Mouse (Mus musculus) adrenal gland, adult 18-20 months (tissue): Measurements from ENCODE around the gene Rbms1. TPM values are rescaled to one million over a fixed set of nuclear protein-coding genes. Genes with fewer than 3 reads are reported as not detected.

ENCODE experiments used
- DNase-seq, 2 experiments: peaks; one replicate each; pipeline ENCODE4 v3.0.0; 2021 to 2022; ENCODE audit warnings: low spot score in 2 of 2
- total RNA-seq, 2 experiments: library from RNA; stranded (reverse); gene quantifications; 1 replicate in 1 of 2; 2 replicates in 1 of 2; pipeline ENCODE4 v1.2.3; 2021

Rbms1 gene
- total RNA-seq, 2 experiments from 2014 or later = 43.4 to 51.9 TPM

DNA sequence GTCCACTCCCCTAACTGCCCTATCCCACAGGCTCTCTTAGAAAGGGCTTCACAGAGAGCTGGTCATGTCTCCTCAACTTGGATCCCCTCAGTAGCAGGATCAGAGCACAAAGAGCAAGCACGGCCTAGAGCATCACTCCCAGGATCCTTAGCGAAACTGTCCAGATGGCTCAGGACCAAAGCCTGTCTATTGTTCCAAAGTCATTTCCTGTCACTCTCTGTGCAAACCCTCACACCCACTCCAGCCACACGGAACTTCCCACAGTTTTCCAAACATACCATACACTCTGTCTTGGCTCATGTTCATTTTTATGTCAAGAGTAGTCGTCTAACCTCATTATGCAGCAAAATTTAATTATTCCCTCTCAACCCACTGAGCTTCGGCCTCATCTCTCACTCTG, 40.6 kb downstream of the Rbms1 start:
- DNase-seq = no peak

DNA sequence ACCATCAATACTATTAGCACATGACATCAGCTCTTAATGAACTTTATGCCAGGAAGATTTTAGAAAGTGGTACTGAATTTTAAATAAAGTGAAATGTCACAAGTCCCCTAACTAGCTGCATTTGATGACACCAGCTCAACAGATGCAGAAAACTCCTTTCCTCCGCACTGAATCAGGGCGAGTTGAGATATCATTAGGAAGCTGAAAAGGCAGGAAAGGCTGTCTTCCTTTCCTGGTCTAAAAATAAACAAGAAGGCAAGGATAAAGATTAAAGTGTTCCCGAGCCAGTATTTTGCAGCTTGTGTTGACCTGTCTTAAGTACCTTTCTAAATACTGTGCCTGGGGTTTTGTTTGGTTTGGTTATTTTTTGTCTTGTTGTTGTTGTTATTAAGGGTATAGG, 42.9 kb downstream of the Rbms1 start:
- no peak for DNase-seq

DNA sequence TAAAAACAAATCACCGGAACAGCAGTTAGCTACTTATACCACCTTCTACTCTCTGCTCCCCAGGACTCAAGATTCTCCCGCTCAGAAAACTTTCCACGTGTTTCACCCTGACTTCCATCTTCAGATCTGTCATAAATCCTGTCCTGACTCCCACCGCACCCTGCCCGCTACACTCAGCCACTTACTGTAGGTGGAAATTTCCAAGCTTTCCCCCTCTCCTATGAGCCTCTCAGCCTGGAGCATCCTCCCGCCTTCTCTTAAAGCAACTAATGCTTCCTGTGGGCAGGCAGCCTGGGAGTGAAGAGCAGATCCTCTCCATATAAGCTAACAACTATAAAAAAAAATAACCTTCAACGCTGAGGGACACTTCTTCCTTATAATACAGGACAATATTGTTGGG, 44.6 kb downstream of the Rbms1 start:
- no peak for DNase-seq

DNA sequence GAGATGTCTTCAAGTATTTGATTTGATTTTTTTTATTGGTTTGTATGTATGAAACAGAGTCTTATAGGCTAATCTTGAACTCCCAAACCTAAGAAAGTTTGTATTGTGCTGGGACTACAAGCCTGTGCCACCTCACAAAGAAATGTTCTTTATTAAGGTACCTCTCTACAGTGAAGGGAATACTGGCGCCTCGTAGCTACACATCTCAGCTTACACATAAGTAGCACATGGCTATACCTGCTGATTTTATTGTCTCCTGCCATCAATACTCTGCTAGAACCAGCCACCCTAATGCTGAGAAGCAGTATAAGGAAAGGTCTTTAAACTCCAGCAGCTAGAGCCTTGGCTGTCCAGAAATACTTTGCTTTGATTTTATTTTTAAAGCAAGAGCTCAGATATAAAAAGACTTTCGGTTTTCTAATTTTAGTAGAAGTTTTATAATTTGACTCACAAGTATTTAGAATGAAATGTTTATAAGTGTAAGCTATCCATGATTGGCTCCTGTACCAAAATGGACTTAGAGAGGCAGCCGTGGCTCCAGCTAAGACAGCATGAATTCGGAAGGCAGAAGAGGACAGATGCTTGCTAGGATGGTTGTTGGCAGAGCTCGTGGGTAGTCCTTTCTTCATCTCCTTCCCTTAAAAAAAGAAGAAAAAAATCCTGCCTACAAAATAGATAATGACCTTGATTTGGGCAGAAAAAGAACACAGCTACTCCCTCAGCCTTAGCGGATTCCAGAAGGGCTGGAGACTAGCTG, 48.3 kb downstream of the Rbms1 start:
- no peak for DNase-seq

DNA sequence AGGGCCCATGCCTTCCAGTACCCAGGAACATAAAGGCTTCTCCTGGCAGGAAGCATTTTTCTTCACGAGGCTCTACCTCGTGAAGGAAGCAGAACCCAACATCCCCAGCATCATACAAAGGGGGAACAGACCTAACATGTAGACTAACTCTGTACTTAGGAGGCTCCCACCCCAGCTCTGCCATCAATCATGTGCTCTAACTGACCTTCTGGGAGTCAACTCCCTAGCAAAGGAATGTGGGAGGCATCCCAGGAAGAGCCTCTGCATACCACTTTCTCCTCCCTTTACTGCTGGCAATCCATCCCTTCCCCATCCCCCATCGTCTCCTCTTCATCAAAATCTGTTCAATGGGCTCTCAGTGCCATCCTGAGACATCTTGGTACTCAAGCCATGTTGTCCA, 49.7 kb downstream of the Rbms1 start:
- DNase-seq = no peak

DNA sequence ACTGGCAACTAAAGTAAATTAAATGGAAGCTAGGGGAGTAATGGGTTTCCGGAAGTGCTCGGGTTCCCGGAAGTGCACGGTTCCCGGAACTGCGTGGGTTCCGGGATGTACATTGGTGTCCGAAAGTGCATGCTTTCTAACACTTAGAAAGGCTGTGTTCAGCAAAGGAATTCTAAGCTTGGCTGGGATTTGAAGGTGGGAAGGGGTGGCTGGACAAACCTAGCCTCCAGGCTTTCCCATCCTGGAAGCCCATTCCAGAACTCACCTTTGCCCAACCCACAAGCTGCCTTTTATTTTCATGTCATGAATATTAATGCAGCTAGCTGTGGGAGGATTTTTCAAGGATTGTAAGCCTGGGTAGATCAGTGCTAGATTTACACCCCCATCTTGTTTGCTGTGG, 51.3 kb downstream of the Rbms1 start:
- no peak for DNase-seq

DNA sequence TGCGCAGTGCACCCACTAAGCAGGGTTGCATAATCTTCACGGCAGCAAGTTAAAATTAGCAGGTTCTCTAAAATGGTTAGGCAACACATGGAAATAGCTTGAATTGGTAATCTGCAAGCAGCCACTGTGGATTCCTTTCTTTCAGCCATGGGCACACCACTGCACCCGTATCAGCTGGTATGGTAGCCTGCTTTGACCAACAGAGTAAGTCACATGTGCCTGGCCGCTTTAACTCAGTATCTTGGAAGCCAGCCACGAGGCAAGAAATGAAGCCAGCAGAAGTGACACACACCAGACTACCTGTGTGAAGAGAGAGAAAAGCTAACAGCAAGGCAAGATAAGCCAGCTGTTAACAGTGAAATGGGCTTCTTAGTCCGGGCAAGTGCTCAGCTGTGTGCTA, 52.2 kb downstream of the Rbms1 start:
- DNase-seq = peak; percentile 29 to 30

DNA sequence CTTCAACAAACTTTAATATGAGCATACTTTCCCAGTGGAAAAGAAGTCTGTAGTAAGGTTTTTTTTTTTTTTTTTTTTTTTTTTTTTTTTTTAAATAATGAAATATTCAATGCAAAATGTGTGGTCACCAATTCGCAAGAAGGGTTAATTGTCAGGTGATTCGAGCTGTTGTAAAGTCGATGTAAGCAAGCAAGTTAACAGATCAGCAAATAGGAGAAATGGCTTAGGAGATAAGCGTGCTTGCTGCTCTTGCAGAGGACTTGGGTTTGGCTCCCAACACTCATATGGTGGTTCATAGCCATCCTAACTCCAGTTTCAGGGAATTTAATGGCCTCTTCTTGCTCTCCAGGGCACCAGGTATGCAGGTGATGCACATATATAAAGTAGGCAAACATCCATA, 54.4 kb downstream of the Rbms1 start:
- no peak for DNase-seq

DNA sequence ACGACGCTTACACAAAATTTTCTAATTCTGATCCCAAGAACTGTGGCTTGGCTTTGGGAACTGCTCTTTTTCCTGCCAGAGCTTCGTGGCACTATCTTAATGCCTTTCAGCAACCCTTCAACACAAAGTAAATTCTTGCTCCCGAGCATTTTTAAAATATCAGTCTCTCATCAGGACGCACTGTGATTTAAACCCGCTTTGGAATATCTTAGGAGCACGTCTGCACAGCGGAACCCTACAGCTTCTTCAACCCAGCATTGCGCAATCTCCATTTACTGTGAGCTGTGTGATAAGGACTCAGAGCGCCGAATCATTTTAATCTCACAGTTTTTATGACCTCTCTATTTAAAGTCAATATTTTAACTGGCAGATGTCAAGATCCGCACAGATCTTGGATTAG, 54.9 kb downstream of the Rbms1 start:
- DNase-seq = no peak

DNA sequence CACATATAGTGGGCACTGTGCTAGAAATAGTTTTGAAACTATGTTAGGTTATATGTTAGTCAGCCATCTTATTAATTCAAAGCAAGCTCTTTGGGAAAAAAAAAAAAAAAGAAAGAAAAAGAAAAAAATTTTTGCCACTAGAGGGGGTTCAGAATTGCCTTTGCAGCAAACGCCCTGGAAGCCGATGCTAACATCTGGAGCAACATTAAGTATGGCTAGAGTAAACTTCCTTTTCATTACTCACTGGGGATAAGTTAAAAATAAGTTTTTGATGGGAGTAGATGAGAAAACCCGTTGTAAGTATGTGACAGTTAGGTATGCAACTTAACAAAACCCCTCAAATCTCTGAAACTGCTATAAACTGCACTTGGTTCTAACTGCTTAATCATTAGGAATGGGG, 57.7 kb downstream of the Rbms1 start:
- DNase-seq = no peak

DNA sequence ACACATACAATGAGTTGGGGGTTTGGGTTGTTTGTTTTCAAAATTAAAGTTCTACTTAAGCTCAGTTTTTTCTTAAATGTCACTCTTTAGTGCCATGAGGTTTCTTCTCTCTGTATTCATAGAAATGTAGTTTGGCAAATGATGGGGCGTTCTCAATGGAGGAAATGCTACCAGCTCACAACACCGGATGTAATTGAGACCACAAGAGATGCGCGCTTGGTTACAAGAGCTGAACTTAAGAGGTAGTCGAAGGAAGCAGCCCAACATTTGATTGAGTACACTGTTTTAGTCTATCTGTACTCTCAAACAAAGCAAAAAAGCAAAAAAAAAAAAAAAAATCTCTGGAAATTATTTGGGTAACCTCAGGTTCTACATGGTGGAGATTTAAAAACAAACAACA, 58.9 kb downstream of the Rbms1 start:
- DNase-seq = no peak

DNA sequence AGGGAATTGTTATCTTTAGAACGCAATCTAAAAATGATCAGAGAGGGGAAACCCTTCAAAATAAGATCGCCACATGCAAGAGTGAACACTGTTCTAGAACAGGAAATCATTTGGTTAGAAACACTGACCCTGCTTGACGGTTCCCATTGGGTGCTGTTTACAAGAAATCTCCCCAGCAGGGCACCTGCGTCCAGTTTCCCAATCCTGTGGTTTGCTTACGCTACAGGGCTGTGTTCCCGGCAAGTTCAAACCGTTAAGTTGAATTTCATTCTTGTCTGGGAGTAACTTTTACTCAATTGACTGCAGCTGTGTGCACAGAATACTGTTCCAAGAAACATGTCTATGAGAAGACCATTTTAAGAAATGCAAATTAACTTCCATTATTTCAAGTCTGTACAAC, 59.5 kb downstream of the Rbms1 start:
- DNase-seq = no peak

DNA sequence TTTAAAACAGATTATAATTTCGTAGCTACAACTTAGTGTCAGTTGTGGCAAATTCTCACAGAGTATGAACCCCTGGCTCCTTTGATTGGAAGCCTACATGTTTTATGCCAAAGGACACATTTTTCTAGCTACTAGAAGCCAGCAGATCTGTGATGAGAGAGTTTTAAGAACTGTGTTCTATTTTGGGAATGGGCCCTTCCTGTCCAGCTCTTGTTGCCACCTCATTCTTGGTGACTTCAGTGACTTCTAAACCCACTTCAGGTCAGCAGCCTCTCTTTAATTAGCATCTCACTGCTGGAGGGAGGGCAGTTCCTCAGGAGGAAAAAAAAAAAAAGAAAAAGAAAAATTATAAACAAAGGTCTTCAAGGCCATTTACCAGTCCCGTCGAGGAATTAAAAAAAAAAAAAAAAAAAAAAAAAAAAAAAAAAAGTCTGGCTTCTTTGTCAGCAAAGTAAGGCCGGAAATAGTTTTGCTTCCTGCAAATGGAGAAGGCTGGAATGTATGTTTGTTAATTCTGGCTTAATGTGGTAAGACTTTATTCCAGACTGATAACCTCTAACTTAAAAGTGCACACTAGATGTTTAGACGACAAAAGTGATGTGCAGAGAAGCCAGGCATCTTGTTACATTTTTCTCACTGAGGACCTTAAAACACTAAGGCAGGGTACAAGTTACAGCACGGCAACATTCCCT, 60.4 kb downstream of the Rbms1 start:
- DNase-seq = no peak

DNA sequence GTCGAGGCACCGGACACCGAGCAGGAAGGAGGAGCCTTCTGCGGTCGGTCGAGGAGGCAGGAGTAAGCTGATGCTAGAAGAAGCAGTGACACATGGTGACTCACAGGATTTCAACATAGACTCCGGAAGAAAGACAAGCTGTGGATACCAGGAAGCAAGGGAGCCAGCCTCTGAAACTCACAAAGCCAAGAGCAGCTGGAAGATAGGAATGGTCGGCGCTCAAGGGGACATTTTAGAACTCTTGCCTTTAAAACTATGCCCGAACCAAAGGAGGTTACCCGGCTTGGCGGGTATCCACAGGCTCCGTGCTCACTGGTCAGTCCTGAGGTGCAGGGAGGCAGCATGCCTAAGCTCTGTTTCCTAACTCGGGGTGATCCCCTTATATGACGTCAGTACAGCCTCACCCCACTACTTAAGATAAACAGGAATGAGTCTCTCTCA, 61.5 kb downstream of the Rbms1 start:
- DNase-seq = peak; percentile 37 to 62

DNA sequence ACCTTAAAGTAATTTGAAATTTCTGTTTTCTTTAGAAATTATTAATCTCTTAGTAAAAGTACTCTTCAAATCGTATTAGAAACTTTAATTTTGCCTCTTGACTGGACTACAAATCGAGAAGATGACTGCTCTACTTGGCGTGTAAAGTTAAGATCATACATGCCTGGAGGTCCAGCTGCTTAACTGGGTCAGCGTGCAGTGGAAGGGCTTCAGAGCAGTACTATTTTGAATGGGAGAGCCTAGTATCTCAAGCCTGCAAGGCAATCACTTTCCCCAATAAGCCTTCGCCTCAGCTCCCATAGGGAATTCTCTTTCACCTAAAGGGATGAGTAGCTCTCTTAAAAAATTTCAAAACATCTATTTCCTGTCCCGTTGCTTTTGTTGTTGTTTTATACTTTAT, 62.0 kb downstream of the Rbms1 start:
- no peak for DNase-seq

DNA sequence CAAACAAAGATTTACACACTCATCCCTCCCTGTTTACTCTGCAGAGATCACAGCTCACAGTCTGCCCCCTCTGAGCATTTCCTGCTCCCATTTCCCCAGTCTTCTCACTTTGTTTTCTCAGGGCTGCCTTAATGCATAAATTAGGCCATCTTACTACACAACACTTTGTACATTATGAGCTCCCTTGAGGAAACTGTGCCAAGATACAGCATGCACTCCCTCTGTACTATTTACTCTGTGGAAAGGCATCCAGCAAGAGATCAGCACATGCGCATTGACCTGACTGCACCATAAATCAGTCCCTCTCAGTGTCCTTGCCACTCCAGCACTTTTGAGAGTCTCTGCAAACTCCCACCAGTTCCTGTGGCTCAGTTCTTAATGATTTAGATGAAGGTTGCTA, 70.0 kb downstream of the Rbms1 start:
- no peak for DNase-seq

DNA sequence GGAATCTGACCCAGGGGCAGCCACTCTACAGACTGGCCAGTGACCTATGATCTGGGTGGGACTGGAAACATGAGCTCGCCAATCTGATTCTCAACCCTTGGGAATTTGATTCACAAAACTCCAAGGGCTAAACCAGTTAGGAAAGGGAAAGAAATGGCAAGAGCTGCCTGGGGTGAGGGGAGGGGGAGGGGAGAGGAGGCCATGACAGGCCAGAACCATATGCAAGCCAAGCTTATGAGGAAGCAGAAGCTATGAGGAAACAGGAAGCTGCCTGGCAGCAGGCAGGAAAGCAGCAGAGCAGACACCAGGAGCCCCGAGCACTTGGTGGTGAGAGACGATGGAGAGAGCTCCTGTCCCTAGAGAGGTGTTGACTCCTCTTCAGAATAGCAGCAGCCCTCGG, 79.1 kb downstream of the Rbms1 start:
- DNase-seq = no peak

DNA sequence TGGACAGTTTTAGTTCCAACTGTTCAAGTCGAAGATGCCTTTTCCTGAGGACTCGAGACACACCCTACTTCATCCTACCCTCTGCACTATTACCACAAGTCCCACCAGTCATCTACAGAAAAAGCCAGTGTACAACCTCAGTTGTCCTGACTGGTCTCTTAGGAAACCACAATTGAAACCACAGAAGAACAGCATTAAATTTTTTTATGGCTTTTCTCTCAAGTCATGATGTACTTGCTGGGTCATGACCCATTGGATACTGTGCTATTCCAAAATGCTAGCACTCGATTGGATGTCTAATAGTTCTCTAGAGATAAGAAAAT, 80.0 kb downstream of the Rbms1 start:
- DNase-seq = no peak

DNA sequence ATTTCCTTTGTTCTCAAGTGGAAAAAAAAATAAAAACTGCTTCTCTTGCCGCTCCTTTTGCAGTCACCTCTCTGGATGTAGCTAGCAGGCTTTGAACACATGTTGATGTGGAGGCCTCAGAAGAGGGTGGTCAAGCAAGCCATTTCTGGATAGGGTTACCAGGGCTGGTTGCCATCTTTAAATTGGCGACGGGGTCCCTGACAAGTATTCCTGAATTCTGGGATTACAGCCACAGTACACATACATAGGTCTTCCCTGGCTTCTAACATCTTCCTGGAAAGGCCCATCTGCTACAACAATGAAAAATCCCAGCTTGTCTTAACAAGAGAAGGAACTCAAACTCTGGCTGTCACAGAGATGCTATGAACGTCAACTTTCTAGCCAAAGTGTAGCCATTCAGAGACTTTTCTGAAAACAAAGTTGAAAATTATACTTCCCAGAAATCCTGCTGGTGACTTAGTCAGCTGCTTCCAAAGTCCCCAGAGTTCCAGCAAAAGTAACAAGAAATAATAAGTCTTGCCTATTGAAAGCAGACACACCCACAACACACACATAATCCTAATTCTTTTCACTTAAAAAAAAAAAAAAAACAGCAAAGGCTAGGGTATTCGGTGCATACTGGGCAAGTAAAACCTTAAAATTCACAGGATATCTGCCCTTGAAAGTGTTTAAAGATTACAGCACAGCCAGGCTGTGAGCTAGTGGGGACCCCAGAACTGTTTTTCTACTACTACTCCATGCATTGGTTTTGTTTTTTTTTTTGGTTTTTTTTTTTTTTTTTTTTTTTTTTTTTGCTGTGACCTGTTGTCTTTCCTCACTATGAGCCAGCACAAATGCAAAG, 80.6 kb downstream of the Rbms1 start:
- DNase-seq = no peak

DNA sequence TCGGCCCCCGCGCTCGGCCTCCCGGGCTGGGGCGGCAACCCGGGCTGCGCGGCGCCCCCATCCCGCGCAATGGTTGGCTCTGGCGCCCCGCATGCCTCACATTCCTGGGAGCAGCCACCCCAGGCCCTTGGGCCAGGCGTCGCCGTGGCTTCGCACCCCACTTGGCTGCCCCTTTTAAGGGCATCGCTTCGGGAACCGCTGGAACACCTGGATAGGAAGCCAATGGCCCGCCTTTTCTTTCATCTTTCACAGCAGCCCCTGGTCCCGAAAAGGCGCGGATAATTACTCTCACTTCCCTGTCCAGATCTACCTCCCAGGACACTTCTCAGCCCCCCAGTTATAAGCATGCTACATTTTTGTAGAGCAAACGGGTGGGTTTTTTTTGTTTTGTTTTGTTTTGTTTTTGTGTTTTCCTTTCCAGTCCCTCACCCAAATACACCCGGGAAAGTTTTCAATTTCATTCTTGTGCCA, 81.4 kb downstream of the Rbms1 start:
- no peak for DNase-seq

DNA sequence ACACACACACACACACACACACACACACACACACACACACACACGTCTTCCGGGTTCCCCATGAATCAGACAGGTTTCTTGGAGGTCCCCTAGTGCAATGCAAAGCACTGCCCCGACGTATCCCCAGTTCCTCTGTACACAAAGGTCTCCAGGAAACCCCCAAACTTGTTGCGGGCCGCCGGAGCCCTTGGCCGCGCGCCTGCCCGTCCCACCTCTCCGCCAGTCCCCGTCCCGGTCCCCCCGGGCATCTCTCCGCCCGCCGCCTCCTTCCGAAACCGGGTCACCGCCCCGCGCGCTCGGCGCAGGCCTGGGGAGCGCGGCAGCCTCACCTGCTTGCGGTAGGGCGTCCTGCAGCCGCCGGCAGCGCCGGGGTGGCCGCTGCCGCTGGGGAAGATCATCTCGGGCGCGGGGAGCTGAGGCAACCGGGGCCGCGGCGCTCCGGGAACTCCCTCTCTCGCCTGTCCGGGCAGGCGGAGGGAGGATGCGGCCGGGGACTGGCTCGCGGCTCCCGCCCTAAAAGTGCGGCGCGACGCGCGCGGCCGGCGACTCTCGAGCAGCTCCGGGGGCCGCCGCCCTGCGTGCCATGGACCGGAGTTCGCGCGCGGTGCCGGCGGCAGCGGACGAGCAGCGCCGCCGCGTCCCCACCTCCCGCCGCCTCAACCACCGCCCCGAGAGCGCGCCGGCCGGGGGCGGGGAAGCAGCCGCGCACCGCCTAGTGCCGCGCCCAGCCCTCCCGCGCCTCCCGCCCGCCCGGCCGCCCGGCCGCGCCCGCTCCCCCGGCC, 82.0 kb downstream of the Rbms1 start:
- DNase-seq = peak; percentile 83 to 85
